Mouse (Mus musculus) embryo, embryonic 10 days (tissue): ENCODE results near the gene Pex26.

ENCODE experiments used
- DNase-seq: peaks from one replicate; pipeline ENCODE4 v3.0.0-alpha.2; 2015; ENCODE audit warnings: low spot score

Gene Pex26

DNA sequence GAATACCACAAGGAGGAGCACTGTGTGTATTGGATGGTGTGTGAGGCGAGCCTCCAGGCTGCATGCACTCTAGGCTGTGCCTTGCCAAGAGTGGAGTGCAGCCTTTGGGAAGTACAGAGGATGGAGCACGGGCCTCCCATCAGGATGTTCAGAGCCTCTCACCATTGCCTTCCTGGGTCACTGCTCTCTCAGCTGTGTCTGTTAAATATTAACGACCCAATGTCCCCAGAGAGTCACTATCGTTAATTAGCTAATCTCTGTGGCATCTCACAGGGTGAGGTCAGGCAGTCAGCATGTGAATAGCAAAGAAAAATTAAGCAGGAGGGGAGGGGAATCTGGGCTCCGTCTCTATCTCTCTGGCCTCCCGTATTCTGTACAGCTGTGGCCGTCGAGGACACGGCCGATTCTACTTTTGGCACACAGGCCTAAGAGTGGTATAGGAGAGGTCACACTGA, 17.3 kb upstream of the Pex26 start:
- peak; percentile 31 for DNase-seq

DNA sequence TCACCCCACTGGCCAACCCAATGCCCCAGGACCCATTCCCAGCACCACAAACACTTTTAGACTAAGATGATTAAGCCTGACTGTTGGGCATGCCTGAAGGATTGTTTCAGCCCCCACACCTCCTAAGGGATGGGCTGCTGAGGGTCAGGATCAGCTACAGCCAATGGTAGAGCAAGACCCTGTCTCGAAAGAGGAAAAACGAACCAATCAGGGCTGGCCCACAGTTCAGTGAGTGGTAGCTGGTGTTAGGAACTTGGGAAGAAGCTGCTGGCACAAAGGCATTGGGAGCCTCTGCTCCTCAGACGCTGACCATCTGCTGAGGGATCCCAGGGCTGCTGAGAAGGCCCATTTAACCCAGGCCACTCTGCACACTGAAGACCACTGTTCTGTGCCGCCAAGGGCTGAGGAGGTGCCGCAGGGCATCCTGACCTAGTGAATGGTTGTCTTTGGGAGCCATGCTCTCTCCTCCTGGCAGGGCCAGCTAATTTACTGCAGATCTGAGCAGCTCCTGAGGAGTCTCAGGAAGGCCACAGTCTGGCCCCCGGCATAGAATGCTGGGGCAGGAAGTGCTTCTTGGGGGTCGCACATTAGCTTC, 16.0 kb upstream of the Pex26 start:
- peak; percentile 57 for DNase-seq

DNA sequence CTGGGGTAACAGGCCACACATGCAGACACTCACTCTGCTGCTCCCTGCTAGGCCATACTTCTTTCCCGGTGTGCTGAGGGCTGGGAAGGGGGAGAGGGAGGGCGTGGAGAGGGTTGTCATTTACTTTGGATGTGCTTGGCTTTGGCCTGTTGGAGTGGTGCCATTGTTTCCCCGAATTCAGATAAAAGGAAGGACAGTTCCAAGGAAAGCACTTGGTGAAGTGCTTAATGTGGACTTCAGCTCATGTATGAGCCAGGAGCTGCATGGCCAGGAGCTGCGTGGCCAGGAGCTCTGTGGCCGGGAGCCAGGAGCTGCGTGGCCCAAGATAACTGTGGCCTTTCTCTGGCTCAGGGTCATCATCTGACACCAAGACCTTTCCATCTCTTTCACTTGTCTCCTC, 12.4 kb upstream of the Pex26 start:
- DNase-seq, result no peak

DNA sequence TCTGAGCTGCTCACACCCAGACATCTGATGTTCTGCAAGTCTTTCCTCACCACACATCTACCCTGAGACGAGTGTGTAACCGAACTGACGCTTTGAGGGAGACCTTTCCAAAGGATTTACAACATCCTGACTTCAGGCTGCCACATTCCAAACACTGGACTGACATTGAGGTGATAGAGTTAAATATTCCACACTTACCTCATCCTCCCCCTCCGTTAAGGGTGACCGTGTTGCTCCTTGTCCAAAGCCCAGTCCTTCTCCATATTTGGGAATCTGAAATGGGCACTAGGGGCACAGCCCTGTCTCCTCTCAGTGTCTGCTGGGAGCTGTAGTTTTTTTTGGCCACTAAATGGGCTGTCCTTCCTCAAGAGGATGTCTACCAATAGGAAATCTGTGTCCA, 10.0 kb upstream of the Pex26 start:
- no peak for DNase-seq

DNA sequence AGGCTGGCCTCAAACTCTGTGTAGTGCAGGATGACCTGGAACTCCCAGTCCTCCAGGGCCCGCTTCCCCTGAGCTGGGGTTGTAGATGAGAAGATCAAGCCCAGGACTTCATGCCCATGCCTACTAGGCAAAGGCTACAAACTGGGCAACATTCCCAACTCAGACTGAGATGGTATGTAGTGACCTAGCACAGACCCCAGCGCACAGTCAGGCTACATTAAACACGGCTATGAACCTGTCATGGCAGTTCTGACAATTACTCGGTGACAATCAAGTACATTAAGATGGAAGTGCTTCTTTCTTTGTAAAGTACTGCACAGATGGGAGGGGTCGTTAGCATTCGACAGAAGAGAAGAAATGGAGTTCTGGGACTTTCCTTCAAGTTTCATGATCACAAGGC, 8.7 kb upstream of the Pex26 start:
- no peak for DNase-seq

DNA sequence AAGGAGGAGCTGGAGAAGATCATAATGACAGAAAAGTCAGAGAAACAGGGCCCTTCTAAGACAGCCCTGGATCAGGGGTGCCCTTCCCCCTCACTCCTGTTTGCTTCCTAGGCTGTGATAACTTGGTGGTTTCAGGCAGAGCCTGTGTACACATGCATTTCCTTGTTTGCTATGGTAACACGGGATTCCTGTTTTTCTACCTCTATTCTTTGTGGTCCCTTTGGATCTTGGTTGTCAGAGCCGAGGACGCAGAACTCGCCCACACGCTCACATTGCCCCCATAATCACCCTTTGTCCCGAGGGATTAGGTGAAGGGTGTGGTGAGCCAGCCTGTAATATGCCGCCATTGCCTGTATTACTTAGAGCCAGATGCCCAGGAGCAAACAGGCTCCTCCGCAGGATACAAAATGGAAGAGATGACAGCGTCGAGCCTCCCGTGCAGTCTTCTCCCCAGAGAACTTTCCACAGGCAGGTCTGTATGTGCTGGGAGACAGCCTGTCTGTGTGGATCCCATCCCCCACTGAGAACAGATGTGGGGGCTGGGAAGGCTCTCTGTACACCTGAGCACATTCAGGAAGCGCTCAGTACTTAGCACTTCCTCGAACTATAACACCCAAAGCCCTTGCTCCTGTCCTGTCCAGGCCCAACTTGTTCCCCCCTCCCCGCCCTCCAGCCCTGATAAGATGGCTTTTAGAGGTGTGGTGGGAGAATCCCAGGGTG, 7.3 kb upstream of the Pex26 start:
- no peak for DNase-seq

DNA sequence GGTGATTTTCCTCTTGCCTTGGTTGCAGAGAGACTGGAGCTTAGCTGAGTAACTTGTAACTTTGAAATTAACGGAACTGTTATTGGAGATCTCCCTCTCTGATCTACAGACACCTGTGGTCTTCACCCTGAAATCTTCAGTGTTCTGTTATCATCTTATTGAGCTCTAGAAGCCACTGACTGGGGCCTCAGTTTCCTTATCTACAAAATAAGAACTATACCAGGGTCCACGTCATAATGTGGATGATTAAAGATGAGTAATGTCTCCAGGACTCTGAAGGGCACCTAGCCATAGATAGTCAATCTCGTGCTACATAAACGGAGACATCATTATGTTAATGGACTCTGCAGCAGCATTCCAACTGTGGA, 6.8 kb upstream of the Pex26 start:
- no peak for DNase-seq

DNA sequence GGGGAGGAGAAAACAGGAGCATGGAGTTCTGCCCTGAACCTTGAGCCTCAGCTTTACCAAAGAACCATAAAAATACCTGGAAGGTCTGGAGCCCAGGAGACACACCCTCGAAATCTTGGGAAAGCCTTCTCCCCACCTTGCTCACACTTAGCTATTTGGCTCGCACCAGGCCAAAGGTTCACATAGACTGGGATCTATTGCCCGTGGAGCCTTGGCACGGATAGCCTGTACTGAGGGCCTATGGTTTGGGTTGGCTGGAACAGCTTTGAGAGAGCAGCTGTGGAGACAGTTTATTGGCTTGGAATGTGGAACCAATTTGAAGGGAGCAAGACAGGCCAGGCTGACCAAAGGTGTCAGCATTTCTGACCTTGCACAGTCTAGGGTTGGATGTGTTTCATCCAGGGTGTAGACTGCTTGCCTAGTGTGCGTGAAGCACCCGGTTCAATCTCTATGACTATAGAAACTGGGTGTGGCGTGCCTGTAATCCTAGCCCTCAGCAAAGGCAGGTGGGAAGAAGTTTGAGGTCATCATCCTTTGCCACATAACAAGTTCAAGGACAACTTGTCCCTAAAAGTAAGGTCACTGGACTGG, 6.3 kb upstream of the Pex26 start:
- DNase-seq, result no peak

DNA sequence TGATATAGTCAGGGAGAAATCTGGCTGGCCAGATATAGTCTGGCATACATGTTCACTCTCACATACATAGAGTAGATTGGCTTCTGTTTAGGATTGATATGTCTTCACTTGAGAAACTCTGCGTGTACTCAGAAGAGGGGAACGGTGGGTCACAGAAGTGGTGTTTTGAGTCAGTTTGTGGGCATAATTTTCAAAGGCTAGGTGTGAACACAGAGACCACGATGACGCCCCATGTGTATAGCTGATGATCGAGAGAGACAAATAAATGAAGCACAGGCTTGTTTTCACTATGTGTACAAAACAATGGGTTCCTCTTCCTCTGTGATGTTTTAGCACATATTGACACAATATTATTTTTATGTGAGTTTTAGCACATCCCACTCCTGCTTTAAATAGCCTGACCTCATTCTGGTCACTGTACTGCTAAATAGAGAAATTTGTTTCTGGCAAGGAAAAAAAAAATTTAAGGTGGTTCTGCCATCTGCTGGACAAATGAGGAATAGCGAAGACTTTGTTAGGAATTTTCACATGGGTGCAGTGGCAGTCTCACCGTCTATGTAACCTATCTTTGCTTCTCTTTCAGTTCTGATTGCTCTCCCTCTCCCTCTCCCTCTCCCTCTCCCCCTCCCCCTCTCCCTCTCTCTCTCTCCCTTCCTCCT, 4.6 kb upstream of the Pex26 start:
- peak; percentile 46 for DNase-seq

DNA sequence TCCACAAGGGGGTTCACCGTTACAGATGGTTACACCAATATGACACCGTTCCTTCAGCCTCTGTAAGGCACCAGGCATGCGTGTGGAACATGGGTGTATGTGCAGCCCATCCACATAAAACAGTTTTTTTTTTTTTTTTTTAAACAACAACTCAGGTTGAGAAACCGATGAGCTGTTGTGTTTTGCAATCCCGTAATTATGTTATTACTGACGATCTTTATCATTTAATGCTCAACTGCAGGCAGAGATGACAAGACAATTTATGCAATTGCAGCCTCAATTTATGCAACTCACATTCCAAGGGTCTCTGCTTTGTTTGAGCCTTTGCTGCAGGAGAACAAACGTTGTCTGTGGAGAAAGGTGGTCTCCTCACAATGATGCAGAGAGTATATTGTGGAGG, 3.6 kb upstream of the Pex26 start:
- no peak for DNase-seq

DNA sequence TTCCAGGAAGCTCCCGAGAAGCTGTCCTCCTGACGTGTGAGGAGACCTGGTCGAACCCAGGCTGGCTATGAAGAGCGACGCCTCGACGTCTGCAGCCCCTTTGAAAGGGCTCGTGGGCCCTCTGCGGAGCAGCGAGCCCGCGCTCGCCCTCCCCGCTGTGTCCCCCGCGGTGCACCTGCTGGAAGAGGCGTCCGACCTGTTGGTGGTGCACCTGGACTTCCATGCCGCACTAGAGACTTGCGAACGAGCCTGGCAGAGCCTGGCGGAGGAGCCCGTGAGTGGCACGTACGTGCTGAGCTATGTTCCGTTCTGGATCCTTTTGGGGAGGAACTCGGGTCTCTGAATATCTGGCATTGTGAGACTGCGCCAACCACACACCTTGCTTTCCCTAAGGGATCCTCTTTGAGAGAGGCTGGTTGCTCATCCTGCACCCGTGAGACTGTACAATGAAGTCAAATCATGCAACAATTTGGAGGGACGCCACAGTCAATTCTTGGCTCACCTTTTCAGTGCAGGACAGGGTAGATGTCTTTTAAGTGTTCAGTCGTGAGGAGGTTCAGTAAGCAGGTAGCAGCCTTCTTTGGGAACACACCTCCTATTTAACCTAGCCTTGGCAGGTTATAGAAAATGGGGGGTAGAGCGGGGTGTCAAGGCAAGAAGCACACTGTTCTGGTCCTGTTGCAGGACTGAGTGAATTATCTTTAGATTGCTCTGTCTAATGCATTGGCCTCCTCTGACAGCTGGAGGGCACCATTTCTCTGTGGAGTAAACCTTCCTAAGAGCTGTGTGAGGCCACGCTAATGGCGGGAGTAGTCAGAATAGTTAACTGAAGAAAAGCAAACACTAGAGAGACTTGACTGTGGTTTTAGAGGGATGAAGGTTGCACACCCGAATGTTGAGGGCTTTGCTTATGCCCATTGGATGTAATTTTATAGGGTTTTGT, 1.0 kb downstream of the Pex26 start:
- DNase-seq, result peak; percentile 86

DNA sequence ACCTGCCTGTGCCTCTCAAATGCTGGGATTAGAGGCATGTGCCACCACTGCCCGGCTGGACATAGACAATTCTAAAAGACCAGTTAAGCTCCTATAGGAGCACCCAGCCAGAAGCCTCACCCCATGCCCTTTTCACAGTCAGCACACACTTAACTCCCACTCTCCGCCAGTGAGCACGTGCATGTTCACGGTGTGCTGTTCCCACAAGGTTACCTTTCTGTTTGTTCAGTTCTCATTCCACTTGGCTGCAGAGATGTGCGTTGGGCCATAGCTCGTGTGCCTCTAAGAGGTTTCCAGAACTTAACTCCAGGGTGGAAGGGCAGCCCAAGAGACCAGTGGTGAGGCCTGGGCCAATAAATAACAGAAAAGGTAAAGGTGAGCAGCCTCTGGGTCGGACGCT, 1.8 kb downstream of the Pex26 start:
- no peak for DNase-seq

DNA sequence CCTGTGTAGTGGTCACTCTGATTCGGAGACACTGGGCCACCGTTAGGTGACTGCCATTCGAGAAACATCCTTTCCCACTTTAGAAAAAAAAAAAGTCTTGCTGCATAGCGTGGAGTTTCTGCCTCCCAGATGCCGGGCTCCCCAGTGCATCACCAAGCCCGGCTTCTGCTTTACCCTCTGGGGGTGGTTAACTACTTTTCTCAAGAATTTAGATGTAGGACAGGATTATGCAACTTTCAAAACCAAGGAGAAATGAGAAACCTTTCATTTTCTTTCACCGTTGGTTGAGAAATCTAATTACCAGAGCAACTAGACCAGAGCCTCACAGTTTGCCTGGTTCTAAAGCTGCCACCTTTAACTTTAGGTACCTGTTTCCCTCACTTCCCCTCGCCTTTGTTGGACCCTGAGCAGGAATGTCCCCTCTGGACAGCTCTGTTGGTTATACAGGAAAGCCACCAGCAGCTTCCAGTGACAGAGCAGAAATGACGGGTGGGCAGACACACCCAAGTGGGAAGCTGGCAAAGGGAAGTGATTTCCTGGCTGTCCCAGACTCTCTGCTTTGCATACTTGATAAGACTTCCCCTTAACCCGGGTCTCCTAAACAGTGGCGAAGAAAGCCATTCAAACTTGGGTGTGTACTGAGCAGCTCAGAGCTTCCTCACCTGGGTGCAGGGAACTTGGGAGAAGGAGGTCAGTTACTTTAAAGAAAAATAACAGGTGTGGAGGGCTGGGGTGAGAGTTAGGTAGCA, 8.0 kb downstream of the Pex26 start:
- no peak for DNase-seq

DNA sequence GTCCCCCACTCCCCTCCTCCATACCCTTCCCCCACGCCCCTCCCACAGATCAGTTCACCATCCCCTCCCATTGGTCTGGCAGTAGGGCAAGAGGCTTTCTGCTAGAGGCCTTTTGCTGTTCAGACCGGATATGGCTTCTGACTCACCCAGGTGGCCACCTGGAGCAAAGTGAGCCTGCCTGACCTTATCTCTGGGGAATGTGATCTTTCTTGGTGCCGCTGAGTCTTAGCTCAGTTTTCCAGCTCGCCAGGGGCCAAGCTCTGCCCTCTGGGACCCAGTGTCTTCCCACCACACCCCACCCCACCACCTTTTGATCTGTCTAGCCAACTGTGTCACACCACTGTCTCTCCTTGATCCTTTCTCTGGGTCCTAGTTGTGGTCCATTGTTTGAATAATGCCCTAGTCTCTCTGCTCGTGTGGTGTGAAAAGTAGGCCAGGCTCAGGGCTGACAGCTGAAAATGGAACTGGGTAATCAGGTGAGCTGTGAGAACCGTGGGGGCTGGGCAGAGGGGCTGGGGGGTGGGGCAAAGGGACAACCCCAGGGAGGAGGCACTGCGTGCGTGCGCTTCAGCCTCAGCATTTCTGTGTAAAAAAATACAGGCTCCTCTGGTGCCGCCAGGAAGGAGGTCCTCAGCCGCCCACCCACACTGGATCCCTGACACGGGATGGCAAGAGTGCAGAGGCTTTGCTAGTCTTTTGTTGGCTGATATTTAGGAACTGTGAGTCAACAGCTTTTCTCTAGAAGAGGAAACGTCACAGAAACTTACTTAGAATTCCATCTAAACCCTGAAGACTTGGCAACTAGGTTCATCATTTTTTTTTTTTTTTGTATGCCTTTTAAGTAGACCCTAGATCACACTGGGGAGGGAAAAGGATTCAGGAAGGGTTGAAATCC, 10.8 kb downstream of the Pex26 start:
- no peak for DNase-seq

DNA sequence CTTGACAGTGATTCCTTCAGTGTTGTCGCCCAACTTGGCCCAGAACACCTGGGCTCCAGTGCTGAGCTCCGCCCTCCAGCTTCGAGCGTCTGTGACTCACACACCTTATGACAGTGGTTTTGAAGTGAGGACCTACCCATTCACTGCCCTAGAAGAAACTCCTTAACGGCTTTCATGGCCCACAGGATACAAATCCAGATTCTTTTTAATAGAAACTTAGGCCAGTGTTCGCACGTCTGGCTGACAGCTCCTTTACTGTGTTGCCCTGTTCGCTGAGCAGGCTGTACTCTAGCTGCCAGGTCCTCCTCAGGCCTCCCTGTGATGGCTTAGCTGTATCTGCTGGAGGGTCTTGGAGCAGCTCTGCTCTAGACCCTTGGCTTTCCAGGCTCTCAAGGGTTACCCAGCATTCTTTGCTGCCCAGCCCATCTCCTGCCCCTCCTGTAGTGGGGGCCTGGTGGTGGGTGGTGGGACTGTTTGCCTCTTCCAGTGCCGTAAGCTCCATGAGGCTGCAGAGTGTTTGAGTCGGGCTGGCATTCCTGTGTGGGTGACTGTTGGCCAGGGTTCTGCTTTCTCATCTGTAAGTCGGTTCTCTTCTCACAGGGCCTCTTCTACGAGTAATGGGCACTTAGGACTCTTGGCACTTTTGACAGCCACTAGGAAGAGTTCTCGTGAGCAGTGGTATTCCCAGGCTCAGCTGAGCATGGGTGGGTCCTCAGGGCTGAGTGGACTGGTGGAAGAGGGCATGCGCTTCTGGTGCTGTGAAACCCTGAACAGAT, 11.7 kb downstream of the Pex26 start:
- no peak for DNase-seq

DNA sequence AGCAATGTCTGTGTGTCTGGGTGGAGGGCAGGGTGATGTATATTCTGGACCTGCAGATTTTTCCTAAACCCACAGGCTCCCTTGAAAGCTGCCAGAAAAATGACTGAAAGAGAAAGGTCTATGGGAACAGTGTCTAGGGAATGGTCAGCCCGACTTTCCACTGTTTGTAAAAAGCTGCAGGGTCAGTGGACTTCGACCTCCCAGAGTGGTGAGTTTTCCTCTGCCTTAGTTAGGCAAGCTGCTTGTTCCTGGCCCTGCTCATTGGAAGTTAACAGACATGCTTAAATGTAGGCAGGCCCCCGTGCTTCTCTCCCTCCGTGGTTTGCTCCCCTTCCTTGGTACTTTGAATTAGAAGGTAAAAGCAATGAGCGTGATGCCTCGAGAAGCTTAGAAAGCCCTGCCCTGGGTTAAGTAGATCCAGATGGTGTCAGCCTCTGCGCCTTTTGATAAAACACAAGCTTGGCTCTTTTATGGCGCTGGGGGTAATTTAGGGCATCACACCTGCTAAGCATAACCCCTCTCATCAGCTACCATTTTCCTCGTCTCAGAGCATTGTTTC, 14.4 kb downstream of the Pex26 start:
- DNase-seq, result peak; percentile 63

DNA sequence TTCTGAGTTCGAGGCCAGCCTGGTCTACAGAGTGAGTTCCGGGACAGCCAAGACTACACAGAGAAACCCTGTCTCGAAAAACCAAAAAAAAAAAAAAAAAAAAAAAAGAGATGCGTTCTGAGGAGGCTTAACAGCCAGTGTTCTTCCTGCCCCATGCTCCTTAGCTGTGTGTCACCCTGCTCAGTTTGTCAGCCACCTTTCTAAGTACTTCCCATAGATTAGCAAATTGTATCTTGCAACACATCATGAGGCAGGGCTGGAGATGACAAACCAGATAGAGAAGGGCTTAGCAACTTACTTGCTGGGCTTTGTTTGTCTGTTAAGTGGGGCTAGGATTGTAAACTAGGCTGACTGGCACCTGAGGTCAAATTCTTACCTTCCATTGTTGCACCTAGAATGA, 17.0 kb downstream of the Pex26 start:
- no peak for DNase-seq

DNA sequence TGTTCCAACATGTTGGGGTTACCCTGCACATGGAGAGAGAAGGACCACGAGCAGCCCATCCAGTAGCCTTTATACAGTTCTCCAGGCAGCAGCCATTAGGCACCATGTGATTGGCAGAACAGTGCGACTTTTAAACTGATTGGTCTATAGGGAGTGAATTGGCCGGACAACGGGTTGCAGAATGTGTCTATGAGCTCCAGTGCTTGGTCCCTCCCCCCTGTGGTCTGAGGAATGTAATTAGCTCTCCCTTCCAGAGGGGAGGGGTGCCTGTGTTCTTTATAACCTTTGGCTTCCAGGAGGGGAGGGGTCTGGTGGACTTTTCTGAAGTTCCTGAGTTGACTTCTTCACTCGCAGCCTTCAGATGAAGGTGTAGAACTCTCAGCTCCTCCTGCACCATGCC, 18.6 kb downstream of the Pex26 start:
- no peak for DNase-seq

DNA sequence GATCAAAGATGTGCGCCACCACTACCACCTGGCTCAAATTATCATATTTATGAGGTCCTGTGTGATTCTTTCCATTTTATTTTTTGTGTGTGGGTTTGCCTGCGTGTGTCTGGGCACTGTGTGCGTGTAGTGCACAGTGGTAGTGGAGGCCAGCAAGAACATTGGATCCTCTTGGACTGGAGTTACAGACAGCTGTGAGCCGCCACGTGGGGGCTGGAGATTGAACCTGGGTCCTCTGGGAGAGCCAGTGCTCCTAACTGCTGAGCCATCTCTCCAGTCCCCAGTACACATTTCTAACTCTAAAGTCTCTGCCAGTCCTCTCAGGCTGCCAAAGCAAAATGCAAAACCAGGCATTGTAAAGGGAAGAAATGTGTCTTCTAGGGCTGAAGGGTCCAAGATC, 23.0 kb downstream of the Pex26 start:
- no peak for DNase-seq
